Mouse (Mus musculus) hindbrain, embryonic 12.5 days (tissue): Measurements from ENCODE around the gene Olfr1261. TPM values are rescaled to one million over a fixed set of nuclear protein-coding genes. Genes with fewer than 3 reads are reported as not detected.

ENCODE experiments used
- ATAC-seq: fragments of 200-750 bp; cut with Nextera tagmentation; 2 replicates; pipeline ENCODE4 v1.8.0; 2017; ENCODE audit warnings: moderate TSS enrichment; ENCODE audit not compliant: low FRiP score
- H3K27ac ChIP-seq: fragments of 300-500 bp; sonication (generic); 2 replicates; pipeline ENCODE4 v1.5.1; 2016; ENCODE audit warnings: mild to moderate bottlenecking
- H3K27me3 ChIP-seq: fragments of 300-500 bp; sonication (generic); 2 replicates; pipeline ENCODE4 v1.6.1; 2016; ENCODE audit warnings: mild to moderate bottlenecking
- H3K36me3 ChIP-seq: fragments of 300-500 bp; sonication (generic); 2 replicates; pipeline ENCODE4 v1.6.1; 2016; ENCODE audit warnings: mild to moderate bottlenecking
- H3K4me1 ChIP-seq: fragments of 300-500 bp; sonication (generic); 2 replicates; pipeline ENCODE4 v1.6.1; 2016
- H3K4me2 ChIP-seq: fragments of 300-500 bp; sonication (generic); replicated peaks from 2 replicates; pipeline ENCODE4 v1.6.1; 2016; ENCODE audit warnings: mild to moderate bottlenecking
- H3K4me3 ChIP-seq: fragments of 300-500 bp; sonication (generic); 2 replicates; pipeline ENCODE4 v1.5.1; 2016; ENCODE audit warnings: mild to moderate bottlenecking
- H3K9ac ChIP-seq: fragments of 300-500 bp; sonication (generic); 2 replicates; pipeline ENCODE4 v1.6.1; 2016; ENCODE audit warnings: mild to moderate bottlenecking, moderate library complexity
- H3K9me3 ChIP-seq: fragments of 300-500 bp; sonication (generic); replicated peaks from 2 replicates; pipeline ENCODE4 v1.6.1; 2016; ENCODE audit warnings: mild to moderate bottlenecking
- WGBS: fragments of 180-500 bp; shearing (Covaris S2); methylation state at CpG from one replicate; pipeline ENCODE4 v1.1.7; 2016; 5-methylcytosine and 5-hydroxymethylcytosine counted together
- polyA plus RNA-seq: library from polyadenylated mRNA; unstranded; fragments of >200 nt; fragmentation: Nextera tagmentation; extraction: Ambion mirVana; gene quantifications from 2 replicates; pipeline ENCODE4 v1.2.1, GENCODE M21; 2016

The Olfr1261 gene
- polyA plus RNA-seq, result not detected in 2 replicates

GRCm38 (mm10) chr2:89990921-89991320, at the start of gene Olfr1261:
TSS of gene Olfr1261 (plus strand) at chr2:89991221.
- no peak within 1 kb of the TSS for H3K4me2 ChIP-seq

GRCm38 (mm10) chr2:89948564-89948963, 42.5 kb upstream of the Olfr1261 start, which contains the start of gene Olfr1259:
TSS of gene Olfr1259 (minus strand) at chr2:89948664.
- 91% methylated on average over 5 of the region's 5 CpGs for WGBS
- Histone ChIP-seq H3K27me3 (no peaks in the 10 kb centered on the region), H3K4me1 (no peaks in the 10 kb centered on the region), H3K9ac (no peak within 1 kb of the TSS), H3K36me3 (no peaks in the 10 kb centered on the region), H3K4me2 (no peak within 1 kb of the TSS), H3K4me3 (no peak within 1 kb of the TSS), H3K9me3 (no peaks in the 10 kb centered on the region), H3K27ac (no peak within 1 kb of the TSS)
- no peak for ATAC-seq

More at GRCm38 (mm10) chr2:89990921-89991320, at the start of gene Olfr1261:
- Histone ChIP-seq H3K4me1 (no peaks in the 10 kb centered on the region), H3K36me3 (no peaks in the 10 kb centered on the region), H3K9ac (no peak within 1 kb of the TSS), H3K9me3 (no peaks in the 10 kb centered on the region), H3K4me3 (no peak within 1 kb of the TSS), H3K27ac (no peak within 1 kb of the TSS), H3K27me3 (no peaks in the 10 kb centered on the region)
- no peak for ATAC-seq

GRCm38 (mm10) chr2:89974184-89974583, 16.8 kb upstream of the Olfr1261 start, which contains the start of gene Olfr1260:
TSS of gene Olfr1260 (plus strand) at chr2:89974340.
- Histone ChIP-seq H3K9me3 (no peaks in the 10 kb centered on the region), H3K9ac (no peak within 1 kb of the TSS), H3K4me3 (no peak within 1 kb of the TSS), H3K27me3 (no peaks in the 10 kb centered on the region), H3K4me2 (no peak within 1 kb of the TSS), H3K36me3 (no peaks in the 10 kb centered on the region), H3K27ac (no peak within 1 kb of the TSS), H3K4me1 (no peaks in the 10 kb centered on the region)
- ATAC-seq, result no peak
- WGBS, result 76% methylated on average over 2 of the region's 2 CpGs

- no peaks in the 10 kb centered on the region for H3K4me1 ChIP-seq
- H3K9me3 ChIP-seq, result no peaks in the 10 kb centered on the region
- no peak overlapping the region for H3K27ac ChIP-seq
- H3K9ac ChIP-seq, result no peak overlapping the region
- no peak for ATAC-seq
- 83% methylated on average over 2 of the region's 2 CpGs for WGBS
- H3K36me3 ChIP-seq, result no peaks in the 10 kb centered on the region
- no peak overlapping the region for H3K4me3 ChIP-seq
- H3K4me2 ChIP-seq, result no peak overlapping the region
- no peaks in the 10 kb centered on the region for H3K27me3 ChIP-seq
These were observed 13.3 kb upstream of the Olfr1261 start for GRCm38 (mm10) chr2:89977709-89978108.

GRCm38 (mm10) chr2:89999845-90000244, 8.8 kb downstream of the Olfr1261 start, which contains the start of gene Olfr1262:
TSS of gene Olfr1262 (plus strand) at chr2:90000145.
- H3K27me3 ChIP-seq, result no peaks in the 10 kb centered on the region
- H3K9me3 ChIP-seq, result no peaks in the 10 kb centered on the region
- no peak within 1 kb of the TSS for H3K9ac ChIP-seq
- no peak within 1 kb of the TSS for H3K27ac ChIP-seq
- no peaks in the 10 kb centered on the region for H3K4me1 ChIP-seq
- ATAC-seq, result no peak
- H3K4me3 ChIP-seq, result no peak within 1 kb of the TSS
- H3K4me2 ChIP-seq, result no peak within 1 kb of the TSS
- no peaks in the 10 kb centered on the region for H3K36me3 ChIP-seq

- H3K27me3 ChIP-seq, result no peaks in the 10 kb centered on the region
- H3K9ac ChIP-seq, result no peak within 1 kb of the TSS
- H3K4me2 ChIP-seq, result no peak within 1 kb of the TSS
- 82% methylated on average over 2 of the region's 2 CpGs for WGBS
- H3K27ac ChIP-seq, result no peak within 1 kb of the TSS
- H3K36me3 ChIP-seq, result no peaks in the 10 kb centered on the region
- no peak within 1 kb of the TSS for H3K4me3 ChIP-seq
- no peaks in the 10 kb centered on the region for H3K9me3 ChIP-seq
- no peaks in the 10 kb centered on the region for H3K4me1 ChIP-seq
- no peak for ATAC-seq
These were observed 20.8 kb downstream of the Olfr1261 start, which contains the start of gene Olfr1263 for GRCm38 (mm10) chr2:90011831-90012230. TSS of gene Olfr1263 (plus strand) at chr2:90012131.

- Histone ChIP-seq H3K4me2 (no peak within 1 kb of the TSS), H3K9me3 (no peaks in the 10 kb centered on the region), H3K4me1 (no peaks in the 10 kb centered on the region), H3K27ac (no peak within 1 kb of the TSS), H3K9ac (no peak within 1 kb of the TSS), H3K27me3 (no peaks in the 10 kb centered on the region), H3K4me3 (no peak within 1 kb of the TSS), H3K36me3 (no peaks in the 10 kb centered on the region)
- WGBS, result 68% methylated on average over 2 of the region's 2 CpGs
- ATAC-seq, result no peak
These were observed 34.5 kb downstream of the Olfr1261 start, which contains the start of gene Olfr1264 for GRCm38 (mm10) chr2:90025477-90025876. TSS of gene Olfr1264 (minus strand) at chr2:90025577.

GRCm38 (mm10) chr2:90035037-90035436, 44.0 kb downstream of the Olfr1261 start, which contains the start of gene Olfr1265:
TSS of gene Olfr1265 (plus strand) at chr2:90035337.
- H3K36me3 ChIP-seq, result no peaks in the 10 kb centered on the region
- H3K27me3 ChIP-seq, result no peaks in the 10 kb centered on the region
- ATAC-seq, result no peak
- H3K4me2 ChIP-seq, result no peak within 1 kb of the TSS
- no peak within 1 kb of the TSS for H3K9ac ChIP-seq
- H3K4me3 ChIP-seq, result no peak within 1 kb of the TSS
- H3K27ac ChIP-seq, result no peak within 1 kb of the TSS
- no peaks in the 10 kb centered on the region for H3K9me3 ChIP-seq
- H3K4me1 ChIP-seq, result no peaks in the 10 kb centered on the region

Other genes starting within 250 kb of the Olfr1261 start
- not detected in 2 replicates for gene Olfr1253, start 234.1 kb upstream of the Olfr1261 start, polyA plus RNA-seq
- gene Olfr1254, start 197.6 kb upstream of the Olfr1261 start, polyA plus RNA-seq, result not detected in 2 replicates
- not detected in 2 replicates for gene Olfr1255, start 179.2 kb upstream of the Olfr1261 start, polyA plus RNA-seq
- gene Olfr1256, start 149.7 kb upstream of the Olfr1261 start, polyA plus RNA-seq, result not detected in 2 replicates
- gene Olfr48, start 143.0 kb upstream of the Olfr1261 start, polyA plus RNA-seq, result not detected in 2 replicates
- not detected in 2 replicates for gene Olfr1257, start 112.8 kb upstream of the Olfr1261 start, polyA plus RNA-seq
- not detected in 2 replicates for gene Olfr1258, start 63.9 kb upstream of the Olfr1261 start, polyA plus RNA-seq
- gene Olfr1259, start 42.6 kb upstream of the Olfr1261 start, polyA plus RNA-seq, result not detected in 2 replicates
- not detected in 2 replicates for gene Olfr1260, start 16.9 kb upstream of the Olfr1261 start, polyA plus RNA-seq
- gene Olfr1262, start 8.9 kb downstream of the Olfr1261 start, polyA plus RNA-seq, result not detected in 2 replicates
- gene Olfr1263, start 20.9 kb downstream of the Olfr1261 start, polyA plus RNA-seq, result not detected in 2 replicates
- gene Olfr1264, start 34.4 kb downstream of the Olfr1261 start, polyA plus RNA-seq, result not detected in 2 replicates
- not detected in 2 replicates for gene Olfr1265, start 44.1 kb downstream of the Olfr1261 start, polyA plus RNA-seq
- gene Olfr140, start 72.4 kb downstream of the Olfr1261 start, polyA plus RNA-seq, result not detected in 2 replicates
- gene Olfr1269, start 130.2 kb downstream of the Olfr1261 start, polyA plus RNA-seq, result not detected in 2 replicates
- not detected in 2 replicates for gene Olfr32, start 151.1 kb downstream of the Olfr1261 start, polyA plus RNA-seq
- gene Olfr1270, start 161.9 kb downstream of the Olfr1261 start, polyA plus RNA-seq, result not detected in 2 replicates
- not detected in 2 replicates for gene Olfr1506, start 233.3 kb downstream of the Olfr1261 start, polyA plus RNA-seq